Mouse (Mus musculus) cerebellum, adult 18-20 months (tissue): ENCODE data around the gene Kcnh2.
"Not testable (repeated sequence)": the region's sequence is repeated elsewhere in the genome, so short reads cannot be mapped to it uniquely, and the experiment has no call there.

Experiments
- DNase-seq, 2 experiments: peaks; one replicate each; pipeline ENCODE4 v3.0.0; 2021

Gene Kcnh2

GRCm38 (mm10) chr5:24351278-24351677, at the start of gene Kcnh2:
TSS of gene Kcnh2 (minus strand) at chr5:24351604.
- DNase-seq, result no peak

- DNase-seq, result no peak
These were observed 49.0 kb upstream of the Kcnh2 start for GRCm38 (mm10) chr5:24400362-24400761.

GRCm38 (mm10) chr5:24399686-24400085, 48.3 kb upstream of the Kcnh2 start:
- no peak for DNase-seq

- not testable (repeated sequence) for DNase-seq
These were observed 44.9 kb upstream of the Kcnh2 start for GRCm38 (mm10) chr5:24396254-24396653.

- DNase-seq, result peak; percentile 97 to 98
These were observed 42.9 kb upstream of the Kcnh2 start for GRCm38 (mm10) chr5:24394165-24394894.

GRCm38 (mm10) chr5:24393392-24393997, 42.1 kb upstream of the Kcnh2 start, which contains the start of gene Abcb8:
TSS of gene Abcb8 (plus strand) at chr5:24393663.
- peak; percentile 78 to 84 for DNase-seq

- no peak for DNase-seq
These were observed 41.3 kb upstream of the Kcnh2 start for GRCm38 (mm10) chr5:24392724-24393123.

GRCm38 (mm10) chr5:24391864-24392263, 40.5 kb upstream of the Kcnh2 start, which contains the start of gene Atg9b:
TSS of gene Atg9b (minus strand) at chr5:24392143.
- no peak for DNase-seq

GRCm38 (mm10) chr5:24389658-24390020, 38.2 kb upstream of the Kcnh2 start:
- no peak for DNase-seq

- DNase-seq, result no peak
These were observed 37.7 kb upstream of the Kcnh2 start for GRCm38 (mm10) chr5:24389011-24389657.

GRCm38 (mm10) chr5:24388246-24388915, 37.0 kb upstream of the Kcnh2 start:
- DNase-seq, result no peak

- DNase-seq, result peak; percentile 51 to 65
These were observed 36.1 kb upstream of the Kcnh2 start for GRCm38 (mm10) chr5:24387264-24388241.

- DNase-seq, result no peak
These were observed 34.6 kb upstream of the Kcnh2 start for GRCm38 (mm10) chr5:24385887-24386550.

GRCm38 (mm10) chr5:24385374-24385773, 34.0 kb upstream of the Kcnh2 start:
- no peak for DNase-seq

GRCm38 (mm10) chr5:24384407-24384806, 33.0 kb upstream of the Kcnh2 start:
- DNase-seq, result no peak

- peak; percentile 98 for DNase-seq
These were observed 31.8 kb upstream of the Kcnh2 start for GRCm38 (mm10) chr5:24383026-24383859.

- DNase-seq, result no peak
These were observed 30.6 kb upstream of the Kcnh2 start for GRCm38 (mm10) chr5:24381988-24382387.

- no peak for DNase-seq
These were observed 30.1 kb upstream of the Kcnh2 start for GRCm38 (mm10) chr5:24381486-24381885.

- no peak for DNase-seq
These were observed 29.1 kb upstream of the Kcnh2 start for GRCm38 (mm10) chr5:24380499-24380898.

GRCm38 (mm10) chr5:24379501-24379900, 28.1 kb upstream of the Kcnh2 start:
- DNase-seq, result no peak

- DNase-seq, result no peak
These were observed 27.3 kb upstream of the Kcnh2 start for GRCm38 (mm10) chr5:24378700-24379099.
